Mouse (Mus musculus): ENCODE measurements at regions not wholly inside any gene's neighbourhood (a gene's known extent, or its start where the extent isn't known, plus 50 kb on each side); places are given as distances from the start of the nearest gene placed in this dataset.

- TF ChIP-seq POLR2A (IDR thresholded peaks at IDR 0.05; ENCODE audit: borderline replicate concordance, low read depth, low read length) (no peak), CTCF (IDR thresholded peaks at IDR 0.05; ENCODE audit: low read depth, low read length) (no peak)
These were observed 425.6 kb upstream of the Kazn start for GRCm38 (mm10) chr4:142664781-142665180.
